Mouse (Mus musculus) olfactory bulb, adult 2 months (tissue): ENCODE data around the gene Frat2.

Experiments
- CTCF ChIP-seq: fragments of 200-500 bp; IDR thresholded peaks from 2 replicates; pipeline ENCODE4 v1.5.1; 2012; ENCODE audit warnings: low read depth, mild to moderate bottlenecking, low read length, moderate library complexity; ENCODE audit not compliant: insufficient read depth
- POLR2A ChIP-seq: fragments of 200-500 bp; IDR thresholded peaks from 2 replicates; pipeline ENCODE4 v1.6.1; 2012; ENCODE audit warnings: mild to moderate bottlenecking, low read depth, low read length, moderate library complexity; ENCODE audit not compliant: insufficient read depth

- TF ChIP-seq CTCF = no peak
- TF ChIP-seq POLR2A = no peak
Observed at GRCm38 (mm10) chr19:41857086-41857762, 9.3 kb upstream of the Frat2 start.
